Mouse (Mus musculus): ENCODE results near the gene Ccdc106. TPM values are rescaled to one million over a fixed set of nuclear protein-coding genes. Genes with fewer than 3 reads are reported as not detected.

Ccdc106 gene
- total and polyA plus RNA-seq, 3 experiments: 0.52 to 0.81 TPM; not detected in 1

DNA sequence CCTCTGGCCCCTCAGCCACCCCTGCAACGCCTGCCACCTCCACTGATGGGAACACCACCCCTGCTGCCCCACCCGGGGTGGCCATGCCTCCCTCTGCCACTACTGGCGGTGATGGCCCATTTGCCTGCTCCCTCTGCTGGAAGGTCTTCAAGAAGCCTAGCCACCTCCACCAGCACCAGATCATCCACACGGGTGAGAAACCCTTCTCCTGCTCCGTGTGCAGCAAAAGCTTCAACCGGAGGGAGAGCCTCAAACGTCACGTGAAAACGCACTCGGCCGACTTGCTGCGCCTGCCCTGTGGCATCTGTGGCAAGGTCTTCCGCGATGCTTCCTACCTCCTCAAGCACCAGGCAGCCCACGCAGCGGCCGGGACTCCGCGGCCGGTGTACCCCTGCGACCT lies 9.6 kb downstream of the Ccdc106 start:
- Histone ChIP-seq H3K27ac (ENCODE audit: insufficient read depth, low read depth) (no peak overlapping the region), H3K9me3 (replicated peaks; ENCODE audit: low read length) (peaks cover 33% of the 10 kb centered on the region), H3K9ac (ENCODE audit: insufficient read depth, low read depth) (no peak overlapping the region), H3K79me2 (replicated peaks; ENCODE audit: control insufficient read depth, extremely low read depth, insufficient read depth, poor library complexity, severe bottlenecking) (0 out of 2 replicates have a peak, but pooled peaks cover 5% of the 10 kb centered on the region), H3K4me1 (ENCODE audit: control insufficient read depth in 1 of 2, insufficient read depth in 2 of 2) (no peaks in the 10 kb centered on the region), H3K4me3 (replicated peaks in 1 of 3; ENCODE audit: low read depth in 2 of 3, low read length in 2 of 3, poor library complexity in 1 of 3) (peak overlapping the region in 1 of 3 experiments; percentile 13), H3K4me2 (ENCODE audit: insufficient read depth, low read depth, poor library complexity, severe bottlenecking) (no peak overlapping the region), H3K36me3 (replicated peaks in 1 of 2; ENCODE audit: control insufficient read depth in 1 of 2, insufficient read depth in 1 of 2, low read length in 1 of 2) (peaks cover 67 to 94% of the 10 kb centered on the region in 2 experiments), H3K27me3 (replicated peaks) (no peaks in the 10 kb centered on the region)
- dilution Hi-C loops (cut with MboI; ENCODE audit: extremely low pct_ligation_motif_present, extremely low pct_unique_long_range_greater_than_20kb, low sequenced_read_pairs): no loop called here
- DNase-seq (ENCODE audit: extremely low read depth): no peak
- TF ChIP-seq USF1 (IDR thresholded peaks at IDR 0.05; ENCODE audit: low read depth, low read length) (no peak), ZMIZ1 (IDR thresholded peaks at IDR 0.05; ENCODE audit: low read depth, low read length) (no peak), SMC3 (IDR thresholded peaks at IDR 0.05; ENCODE audit: low read depth, low read length) (no peak), TBP (conservative IDR thresholded peaks at IDR 0.05; ENCODE audit: low read depth, low read length) (no peak), RAD21 (IDR thresholded peaks at IDR 0.05; ENCODE audit: low read depth, low read length) (no peak), IRF4 (IDR thresholded peaks at IDR 0.05; ENCODE audit: low read depth, low read length) (no peak), ELF1 (IDR thresholded peaks at IDR 0.05; ENCODE audit: low read depth, low read length) (no peak), MYC (IDR thresholded peaks at IDR 0.05; ENCODE audit: low read depth, low read length) (no peak), EP300 (IDR thresholded peaks at IDR 0.05; ENCODE audit: low read length) (no peak), CHD1 (IDR thresholded peaks at IDR 0.05; ENCODE audit: low read depth, low read length) (no peak)
- in situ Hi-C loops (cut with MboI; ENCODE audit: low pct_ligation_motif_present, low pct_unique_long_range_greater_than_20kb, low sequenced_read_pairs): no loop called here

DNA sequence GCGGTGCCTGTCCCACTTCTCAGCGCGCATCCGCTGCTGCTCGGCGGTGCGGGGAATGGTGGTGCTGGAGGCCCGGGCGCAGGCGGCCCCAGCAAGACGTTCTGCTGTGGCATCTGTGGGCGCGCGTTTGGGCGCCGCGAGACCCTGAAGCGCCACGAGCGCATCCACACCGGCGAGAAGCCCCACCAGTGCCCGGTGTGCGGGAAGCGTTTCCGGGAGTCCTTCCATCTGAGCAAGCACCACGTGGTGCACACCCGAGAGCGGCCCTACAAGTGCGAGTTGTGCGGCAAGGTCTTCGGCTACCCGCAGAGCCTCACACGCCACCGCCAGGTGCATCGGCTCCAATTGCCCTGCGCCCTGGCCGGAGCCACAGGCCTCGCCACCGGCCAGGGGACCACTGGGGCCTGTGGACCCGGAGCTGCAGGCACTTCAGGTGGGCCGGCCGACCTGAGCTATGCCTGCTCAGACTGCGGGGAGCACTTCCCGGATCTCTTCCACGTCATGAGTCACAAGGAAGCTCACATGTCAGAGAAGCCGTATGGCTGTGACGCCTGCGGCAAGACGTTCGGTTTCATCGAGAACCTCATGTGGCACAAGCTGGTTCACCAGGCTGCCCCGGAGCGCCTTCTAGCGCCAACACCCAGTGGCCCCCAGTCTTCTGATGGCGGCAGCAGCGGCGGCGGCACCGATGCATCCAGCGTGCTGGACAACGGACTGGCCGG lies 10.4 kb downstream of the Ccdc106 start:
- Histone ChIP-seq H3K27ac (ENCODE audit: insufficient read depth, low read depth) (no peak overlapping the region), H3K27me3 (replicated peaks) (no peaks in the 10 kb centered on the region), H3K79me2 (replicated peaks; ENCODE audit: control insufficient read depth, extremely low read depth, insufficient read depth, poor library complexity, severe bottlenecking) (no peaks in the 10 kb centered on the region), H3K9ac (ENCODE audit: insufficient read depth, low read depth) (no peak overlapping the region), H3K4me2 (ENCODE audit: insufficient read depth, low read depth, poor library complexity, severe bottlenecking) (no peak overlapping the region), H3K4me3 (replicated peaks in 1 of 3; ENCODE audit: low read depth in 2 of 3, low read length in 2 of 3, poor library complexity in 1 of 3) (no peak overlapping the region), H3K9me3 (replicated peaks; ENCODE audit: low read length) (peaks cover 33% of the 10 kb centered on the region), H3K4me1 (ENCODE audit: control insufficient read depth in 1 of 2, insufficient read depth in 2 of 2) (no peaks in the 10 kb centered on the region), H3K36me3 (replicated peaks in 1 of 2; ENCODE audit: control insufficient read depth in 1 of 2, insufficient read depth in 1 of 2, low read length in 1 of 2) (peaks cover 62 to 95% of the 10 kb centered on the region in 2 experiments)
- in situ Hi-C loops (cut with MboI; ENCODE audit: low pct_ligation_motif_present, low pct_unique_long_range_greater_than_20kb, low sequenced_read_pairs) (no loop called here), dilution Hi-C loops (cut with MboI; ENCODE audit: extremely low pct_ligation_motif_present, extremely low pct_unique_long_range_greater_than_20kb, low sequenced_read_pairs) (no loop called here)
- no peak for DNase-seq (ENCODE audit: extremely low read depth)
- TF ChIP-seq EP300 (IDR thresholded peaks at IDR 0.05; ENCODE audit: low read length): no peak
- TF ChIP-seq TCF12 (IDR thresholded peaks at IDR 0.05; ENCODE audit: low read depth, low read length): no peak
- TF ChIP-seq ZC3H11A (IDR thresholded peaks at IDR 0.05; ENCODE audit: low read depth, low read length): no peak
- TF ChIP-seq NRF1 (IDR thresholded peaks at IDR 0.05; ENCODE audit: low read depth, low read length): no peak

All from CH12.LX (cell line).